Mouse (Mus musculus) kidney, postnatal 0 days (tissue): ENCODE measurements around the gene Pdzd3. TPM values are rescaled to one million over a fixed set of nuclear protein-coding genes. Genes with fewer than 3 reads are reported as not detected.

Experiments used
- ATAC-seq: fragments of 200-750 bp; cut with Nextera tagmentation; replicated peaks from 2 replicates; pipeline ENCODE4 v1.8.0; 2017; ENCODE audit warnings: low read depth, moderate number of reproducible peaks, moderate TSS enrichment, moderate library complexity; ENCODE audit not compliant: low FRiP score
- DNase-seq: peaks from one replicate; pipeline ENCODE4 v3.0.0-alpha.2; 2016; ENCODE audit warnings: low spot score
- H3K27ac ChIP-seq: fragments of 300-500 bp; sonication (generic); 2 replicates; pipeline ENCODE4 v1.5.1; 2014; ENCODE audit warnings: mild to moderate bottlenecking
- H3K27me3 ChIP-seq: fragments of 300-500 bp; sonication (generic); 2 replicates; pipeline ENCODE4 v1.6.1; 2014; ENCODE audit warnings: low read length, mixed read lengths; ENCODE audit not compliant: insufficient read depth
- H3K36me3 ChIP-seq: fragments of 300-500 bp; sonication (generic); 2 replicates; pipeline ENCODE4 v1.6.1; 2014; ENCODE audit warnings: low read length, mixed read lengths; ENCODE audit not compliant: insufficient read depth
- H3K4me1 ChIP-seq: fragments of 300-500 bp; sonication (generic); replicated peaks from 2 replicates; pipeline ENCODE4 v1.6.1; 2014; ENCODE audit warnings: antibody characterized with exemption, low read length, mixed read lengths; ENCODE audit not compliant: insufficient read depth
- H3K4me2 ChIP-seq: fragments of 300-500 bp; sonication (generic); 2 replicates; pipeline ENCODE4 v1.6.1; 2014; ENCODE audit warnings: mild to moderate bottlenecking, low read length, moderate library complexity, mixed read lengths
- H3K4me3 ChIP-seq: fragments of 300-500 bp; sonication (generic); replicated peaks from 2 replicates; pipeline ENCODE4 v1.5.1; 2014; ENCODE audit warnings: low read depth, low read length
- H3K9ac ChIP-seq: fragments of 300-500 bp; sonication (generic); 2 replicates; pipeline ENCODE4 v1.6.1; 2014; ENCODE audit warnings: low read depth, low read length
- H3K9me3 ChIP-seq: fragments of 300-500 bp; sonication (generic); replicated peaks from 2 replicates; pipeline ENCODE4 v1.6.1; 2016; ENCODE audit warnings: low read length, inconsistent platforms, mixed read lengths
- CTCF ChIP-seq: IDR thresholded peaks from 2 replicates; pipeline ENCODE4 v1.5.1; 2016; ENCODE audit warnings: antibody characterized with exemption, low read depth, mild to moderate bottlenecking, moderate library complexity
- WGBS: fragments of 180-500 bp; shearing (Covaris S2); extraction: QIAGEN DNeasy Blood & Tissue Kit; methylation state at CpG from one replicate; pipeline ENCODE4 v1.1.7; 2014; 5-methylcytosine and 5-hydroxymethylcytosine counted together
- polyA plus RNA-seq: library from polyadenylated mRNA; unstranded; fragments of >200 nt; fragmentation: Nextera tagmentation; extraction: Ambion mirVana; gene quantifications from 2 replicates; pipeline ENCODE4 v1.2.1, GENCODE M21; 2015

Pdzd3 gene
- polyA plus RNA-seq, 1 experiment from 2014 or later = 16.0 TPM

GRCm38 (mm10) chr9:44287003-44287400, 35.7 kb upstream of the Pdzd3 start:
- H3K4me1 ChIP-seq = peaks cover 4% of the 10 kb centered on the region; the same call in 1 of the 2 replicates
- WGBS = 14% methylated on average over 11 of the region's 11 CpGs
- H3K27me3 ChIP-seq = no peaks in the 10 kb centered on the region
- no peaks in the 10 kb centered on the region for H3K36me3 ChIP-seq
- no peak for TF ChIP-seq CTCF
- peak overlapping the region; percentile 57 for H3K4me3 ChIP-seq
- no peaks in the 10 kb centered on the region for H3K9me3 ChIP-seq
- H3K4me2 ChIP-seq = peak overlapping the region; percentile 95
- peak overlapping the region; percentile 61 for H3K9ac ChIP-seq
- ATAC-seq = no peak
- DNase-seq = no peak
- H3K27ac ChIP-seq = no peak overlapping the region

GRCm38 (mm10) chr9:44286256-44286850, 35.1 kb upstream of the Pdzd3 start:
- Histone ChIP-seq H3K36me3 (no peaks in the 10 kb centered on the region), H3K27ac (no peak overlapping the region), H3K4me2 (no peak overlapping the region), H3K9ac (no peak overlapping the region), H3K4me3 (no peak overlapping the region), H3K9me3 (no peaks in the 10 kb centered on the region), H3K4me1 (peaks cover 4% of the 10 kb centered on the region; the same call in 1 of the 2 replicates), H3K27me3 (no peaks in the 10 kb centered on the region)
- DNase-seq (no peak), ATAC-seq (no peak)
- no peak for TF ChIP-seq CTCF
- WGBS = 14% methylated on average over 6 of the region's 6 CpGs

- ATAC-seq = no peak
- WGBS = 64% methylated on average over 5 of the region's 5 CpGs
- no peak overlapping the region for H3K4me2 ChIP-seq
- DNase-seq = no peak
- H3K4me3 ChIP-seq = no peak overlapping the region
- no peaks in the 10 kb centered on the region for H3K36me3 ChIP-seq
- H3K27ac ChIP-seq = no peak overlapping the region
- H3K27me3 ChIP-seq = no peaks in the 10 kb centered on the region
- no peak overlapping the region for H3K9ac ChIP-seq
- H3K9me3 ChIP-seq = no peaks in the 10 kb centered on the region
- TF ChIP-seq CTCF = no peak
- no peaks in the 10 kb centered on the region; the same call in 1 of the 2 replicates for H3K4me1 ChIP-seq
Measured at GRCm38 (mm10) chr9:44283183-44283582, 31.9 kb upstream of the Pdzd3 start.

- no peaks in the 10 kb centered on the region for H3K27me3 ChIP-seq
- TF ChIP-seq CTCF = no peak
- no peaks in the 10 kb centered on the region for H3K9me3 ChIP-seq
- WGBS = 91% methylated on average over 4 of the region's 4 CpGs
- H3K4me2 ChIP-seq = no peak overlapping the region
- H3K36me3 ChIP-seq = no peaks in the 10 kb centered on the region
- no peak overlapping the region for H3K27ac ChIP-seq
- no peak for ATAC-seq
- no peak overlapping the region for H3K4me3 ChIP-seq
- DNase-seq = no peak
- 0 out of 2 replicates have a peak, but pooled peaks cover 8% of the 10 kb centered on the region for H3K4me1 ChIP-seq
- no peak overlapping the region for H3K9ac ChIP-seq
Measured at GRCm38 (mm10) chr9:44269973-44270372, 18.7 kb upstream of the Pdzd3 start.

- peak; percentile 65 for TF ChIP-seq CTCF
- no peak for DNase-seq
- Histone ChIP-seq H3K4me3 (no peak overlapping the region), H3K27me3 (no peaks in the 10 kb centered on the region), H3K36me3 (no peaks in the 10 kb centered on the region), H3K27ac (no peak overlapping the region), H3K4me2 (no peak overlapping the region), H3K9me3 (no peaks in the 10 kb centered on the region), H3K4me1 (0 out of 2 replicates have a peak, but pooled peaks cover 8% of the 10 kb centered on the region), H3K9ac (no peak overlapping the region)
- 88% methylated on average over 3 of the region's 3 CpGs for WGBS
- ATAC-seq = no peak
Measured at GRCm38 (mm10) chr9:44269077-44269476, 17.8 kb upstream of the Pdzd3 start.

GRCm38 (mm10) chr9:44268432-44268831, 17.2 kb upstream of the Pdzd3 start, which contains the start of gene Nlrx1:
Nlrx1 (minus strand) TSS chr9:44268599.
- no peak for TF ChIP-seq CTCF
- DNase-seq (no peak), ATAC-seq (no peak)
- Histone ChIP-seq H3K4me3 (peak within 1 kb of the TSS; percentile 51), H3K36me3 (no peaks in the 10 kb centered on the region), H3K4me2 (peak within 1 kb of the TSS; percentile 87), H3K4me1 (0 out of 2 replicates have a peak, but pooled peaks cover 8% of the 10 kb centered on the region), H3K9ac (peak within 1 kb of the TSS; percentile 83), H3K27me3 (no peaks in the 10 kb centered on the region), H3K9me3 (no peaks in the 10 kb centered on the region), H3K27ac (peak within 1 kb of the TSS; percentile 70)
- WGBS = 75% methylated on average over 6 of the region's 6 CpGs
